Mouse (Mus musculus): Measurements from ENCODE around the gene Kcnh4. TPM values are rescaled to one million over a fixed set of nuclear protein-coding genes. Genes with fewer than 3 reads are reported as not detected.

Kcnh4 gene
- polyA plus RNA-seq, 1 experiment from 2014 or later: 0.50 TPM

Other genes with a start within 250 kb of the Kcnh4 start
- 200 and 210 TPM in 2 replicates for gene Acly, start 231.9 kb downstream of the Kcnh4 start, polyA plus RNA-seq (2014; fragmentation: Nextera tagmentation; extraction: Ambion mirVana)
- gene Ttc25, start 214.3 kb downstream of the Kcnh4 start, polyA plus RNA-seq (2014; fragmentation: Nextera tagmentation; extraction: Ambion mirVana): 0.79 and 1.4 TPM in 2 replicates
- gene Cnp, start 185.0 kb downstream of the Kcnh4 start, polyA plus RNA-seq (2014; fragmentation: Nextera tagmentation; extraction: Ambion mirVana): 20.0 and 23.6 TPM in 2 replicates
- gene Nkiras2, start 140.7 kb downstream of the Kcnh4 start, polyA plus RNA-seq (2014; fragmentation: Nextera tagmentation; extraction: Ambion mirVana): 79.5 and 93.0 TPM in 2 replicates
- 80.0 and 83.9 TPM in 2 replicates for gene Dnajc7, start 139.8 kb downstream of the Kcnh4 start, polyA plus RNA-seq (2014; fragmentation: Nextera tagmentation; extraction: Ambion mirVana)
- gene Zfp385c, start 67.5 kb downstream of the Kcnh4 start, polyA plus RNA-seq (2014; fragmentation: Nextera tagmentation; extraction: Ambion mirVana): 0.53 and 1.2 TPM in 2 replicates
- 1.2 and 1.8 TPM in 2 replicates for gene Dhx58, start 55.7 kb downstream of the Kcnh4 start, polyA plus RNA-seq (2014; fragmentation: Nextera tagmentation; extraction: Ambion mirVana)
- gene Kat2a, start 47.5 kb downstream of the Kcnh4 start, polyA plus RNA-seq (2014; fragmentation: Nextera tagmentation; extraction: Ambion mirVana): 49.9 and 55.9 TPM in 2 replicates
- gene Hspb9, start 46.1 kb downstream of the Kcnh4 start, polyA plus RNA-seq (2014; fragmentation: Nextera tagmentation; extraction: Ambion mirVana): not detected in 2 replicates
- 76.6 and 86.1 TPM in 2 replicates for gene Rab5c, start 21.7 kb downstream of the Kcnh4 start, polyA plus RNA-seq (2014; fragmentation: Nextera tagmentation; extraction: Ambion mirVana)
- not detected in 2 replicates for gene Hcrt, start 3.0 kb upstream of the Kcnh4 start, polyA plus RNA-seq (2014; fragmentation: Nextera tagmentation; extraction: Ambion mirVana)
- gene Ghdc, start 11.0 kb upstream of the Kcnh4 start, polyA plus RNA-seq (2014; fragmentation: Nextera tagmentation; extraction: Ambion mirVana): 1.4 and 1.5 TPM in 2 replicates
- gene Stat5b, start 90.8 kb upstream of the Kcnh4 start, polyA plus RNA-seq (2014; fragmentation: Nextera tagmentation; extraction: Ambion mirVana): 17.9 and 18.1 TPM in 2 replicates
- 1.6 and 1.9 TPM in 2 replicates for gene Stat5a, start 99.4 kb upstream of the Kcnh4 start, polyA plus RNA-seq (2014; fragmentation: Nextera tagmentation; extraction: Ambion mirVana)
- gene Stat3, start 179.6 kb upstream of the Kcnh4 start, polyA plus RNA-seq (2014; fragmentation: Nextera tagmentation; extraction: Ambion mirVana): 22.5 and 23.5 TPM in 2 replicates
- gene Cavin1, start 210.9 kb upstream of the Kcnh4 start, polyA plus RNA-seq (2014; fragmentation: Nextera tagmentation; extraction: Ambion mirVana): 14.7 and 16.3 TPM in 2 replicates
- 28.0 and 28.4 TPM in 2 replicates for gene Atp6v0a1, start 249.5 kb upstream of the Kcnh4 start, polyA plus RNA-seq (2014; fragmentation: Nextera tagmentation; extraction: Ambion mirVana)

All from embryonic facial prominence, embryonic 11.5 days (tissue).